Mouse (Mus musculus) stomach, postnatal 0 days (tissue): ENCODE measurements around the gene Sez6l. TPM values are rescaled to one million over a fixed set of nuclear protein-coding genes. Genes with fewer than 3 reads are reported as not detected.

Source experiments
- ATAC-seq: fragments of 200-750 bp; cut with Nextera tagmentation; 2 replicates; pipeline ENCODE4 v1.8.0; 2017; ENCODE audit not compliant: low FRiP score, low TSS enrichment
- DNase-seq: peaks from one replicate; pipeline ENCODE4 v3.0.0-alpha.2; 2016; ENCODE audit warnings: low spot score
- H3K27ac ChIP-seq: fragments of 300-500 bp; sonication (generic); replicated peaks from 2 replicates; pipeline ENCODE4 v1.5.1; 2014; ENCODE audit warnings: mild to moderate bottlenecking, control low read depth
- H3K27me3 ChIP-seq: fragments of 300-500 bp; sonication (generic); 2 replicates; pipeline ENCODE4 v1.6.1; 2014; ENCODE audit warnings: low read length; ENCODE audit not compliant: control insufficient read depth, insufficient read depth
- H3K36me3 ChIP-seq: fragments of 300-500 bp; sonication (generic); 2 replicates; pipeline ENCODE4 v1.6.1; 2014; ENCODE audit warnings: low read length, mixed read lengths; ENCODE audit not compliant: control insufficient read depth, insufficient read depth
- H3K4me1 ChIP-seq: fragments of 300-500 bp; sonication (generic); replicated peaks from 2 replicates; pipeline ENCODE4 v1.6.1; 2014; ENCODE audit warnings: antibody characterized with exemption; ENCODE audit not compliant: control insufficient read depth, insufficient read depth
- H3K4me2 ChIP-seq: fragments of 300-500 bp; sonication (generic); replicated peaks from 2 replicates; pipeline ENCODE4 v1.6.1; 2014; ENCODE audit warnings: low read depth, mild to moderate bottlenecking, control low read depth, moderate library complexity
- H3K4me3 ChIP-seq: fragments of 300-500 bp; sonication (generic); 2 replicates; pipeline ENCODE4 v1.5.1; 2014; ENCODE audit warnings: low read depth, low read length, control low read depth
- H3K9ac ChIP-seq: fragments of 300-500 bp; sonication (generic); 2 replicates; pipeline ENCODE4 v1.6.1; 2014; ENCODE audit warnings: mild to moderate bottlenecking, low read length, control low read depth, mixed read lengths
- H3K9me3 ChIP-seq: fragments of 300-500 bp; sonication (generic); 2 replicates; pipeline ENCODE4 v1.6.1; 2016; ENCODE audit warnings: low read length; ENCODE audit not compliant: control insufficient read depth
- CTCF ChIP-seq: IDR thresholded peaks from 2 replicates; pipeline ENCODE4 v1.5.1; 2016; ENCODE audit warnings: antibody characterized with exemption, low read depth, mild to moderate bottlenecking, moderate library complexity
- EP300 ChIP-seq: optimal IDR thresholded peaks from 2 replicates; pipeline ENCODE3; 2016; ENCODE audit warnings: antibody characterized with exemption
- WGBS: fragments of 180-500 bp; shearing (Covaris S2); extraction: QIAGEN DNeasy Blood & Tissue Kit; methylation state at CpG from one replicate; pipeline ENCODE4 v1.1.7; 2014; 5-methylcytosine and 5-hydroxymethylcytosine counted together
- polyA plus RNA-seq: library from polyadenylated mRNA; unstranded; fragments of >200 nt; fragmentation: Nextera tagmentation; extraction: Ambion mirVana; gene quantifications from 2 replicates; pipeline ENCODE4 v1.2.1, GENCODE M21; 2015

Sez6l gene
- polyA plus RNA-seq, 1 experiment from 2014 or later = 0.42 TPM

DNA sequence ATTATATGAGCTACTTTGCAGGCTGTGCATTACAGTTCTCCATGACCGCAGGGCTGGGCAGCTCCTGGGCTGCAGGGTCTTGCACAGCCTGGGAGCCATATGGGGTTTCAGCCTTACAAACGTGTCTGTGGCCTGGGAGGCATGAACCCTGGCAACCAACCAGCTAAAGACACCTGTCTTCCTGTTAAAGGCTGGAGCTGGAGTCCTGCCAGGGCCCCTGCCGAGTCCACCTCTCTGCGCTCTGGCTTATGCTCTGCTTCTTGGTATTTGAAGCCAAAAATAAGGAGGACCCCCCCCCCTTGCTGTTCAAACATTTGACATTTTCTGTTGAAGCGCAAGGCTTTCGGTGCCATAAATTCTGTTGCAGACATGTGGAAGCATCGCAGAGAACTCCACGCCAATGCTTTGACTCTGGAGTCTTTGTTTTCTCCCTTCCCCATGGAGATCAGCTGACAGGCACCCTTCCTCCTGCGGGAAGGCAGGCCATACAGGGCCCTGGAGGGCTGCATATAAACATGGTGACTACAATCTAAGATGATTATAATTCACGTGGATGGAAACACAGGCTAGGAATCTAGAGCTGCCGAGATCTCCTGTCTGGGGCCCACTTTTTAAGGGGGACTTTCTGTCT, 23.4 kb upstream of the Sez6l start:
- no peaks in the 10 kb centered on the region for H3K27me3 ChIP-seq
- no peaks in the 10 kb centered on the region for H3K4me1 ChIP-seq
- H3K4me2 ChIP-seq = no peak overlapping the region
- no peak overlapping the region for H3K4me3 ChIP-seq
- DNase-seq (no peak), ATAC-seq (no peak)
- no peak overlapping the region for H3K27ac ChIP-seq
- H3K9ac ChIP-seq = no peak overlapping the region
- no peaks in the 10 kb centered on the region for H3K9me3 ChIP-seq
- H3K36me3 ChIP-seq = no peaks in the 10 kb centered on the region
- 30% methylated on average over 11 of the region's 11 CpGs for WGBS
- TF ChIP-seq EP300 (no peak), CTCF (no peak)

GRCm38 (mm10) chr5:112599538-112600308, 22.7 kb upstream of the Sez6l start:
- WGBS = 80% methylated on average over 6 of the region's 6 CpGs
- no peaks in the 10 kb centered on the region for H3K4me1 ChIP-seq

GRCm38 (mm10) chr5:112597876-112598275, 20.9 kb upstream of the Sez6l start:
- Histone ChIP-seq H3K36me3 (no peaks in the 10 kb centered on the region), H3K4me3 (no peak overlapping the region), H3K9ac (no peak overlapping the region), H3K9me3 (no peaks in the 10 kb centered on the region), H3K4me2 (no peak overlapping the region), H3K27me3 (no peaks in the 10 kb centered on the region), H3K4me1 (no peaks in the 10 kb centered on the region), H3K27ac (no peak overlapping the region)
- ATAC-seq = no peak
- WGBS = 79% methylated on average over 6 of the region's 6 CpGs
- DNase-seq = no peak
- TF ChIP-seq CTCF = no peak
- TF ChIP-seq EP300 = no peak

More at GRCm38 (mm10) chr5:112599538-112600308, 22.7 kb upstream of the Sez6l start:
- Histone ChIP-seq H3K27me3 (no peaks in the 10 kb centered on the region), H3K9me3 (no peaks in the 10 kb centered on the region), H3K27ac (no peak overlapping the region), H3K4me3 (no peak overlapping the region), H3K9ac (no peak overlapping the region), H3K36me3 (no peaks in the 10 kb centered on the region), H3K4me2 (no peak overlapping the region)
- ATAC-seq = no peak
- TF ChIP-seq EP300 = no peak
- no peak for TF ChIP-seq CTCF
- DNase-seq = no peak

GRCm38 (mm10) chr5:112597307-112597706, 20.3 kb upstream of the Sez6l start:
- Histone ChIP-seq H3K9ac (no peak overlapping the region), H3K36me3 (no peaks in the 10 kb centered on the region), H3K4me1 (no peaks in the 10 kb centered on the region), H3K9me3 (no peaks in the 10 kb centered on the region), H3K27me3 (no peaks in the 10 kb centered on the region), H3K4me2 (no peak overlapping the region), H3K27ac (no peak overlapping the region), H3K4me3 (no peak overlapping the region)
- TF ChIP-seq EP300 (no peak), CTCF (no peak)
- no peak for ATAC-seq
- DNase-seq = no peak
- 84% methylated on average over 2 of the region's 2 CpGs for WGBS

DNA sequence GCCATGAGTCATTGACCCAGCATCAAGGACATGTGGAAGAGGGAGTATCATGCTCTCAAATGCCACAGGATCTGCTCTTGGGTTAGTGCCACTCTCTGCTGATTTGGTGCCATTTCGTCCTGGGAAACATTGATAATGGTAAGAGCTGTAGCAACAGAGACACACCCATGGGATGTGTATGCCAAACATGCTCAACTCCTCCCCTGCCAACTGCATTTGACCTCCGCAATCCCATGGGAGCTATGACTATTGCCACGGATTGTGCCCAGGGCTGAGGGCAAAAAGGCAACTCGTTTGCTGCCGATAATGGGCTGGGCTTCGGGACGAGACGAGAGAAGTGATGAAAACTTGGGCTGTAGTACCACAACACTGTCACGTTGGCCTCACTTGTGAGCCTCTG, 19.7 kb upstream of the Sez6l start:
- Histone ChIP-seq H3K27ac (no peak overlapping the region), H3K4me3 (no peak overlapping the region), H3K9ac (no peak overlapping the region), H3K27me3 (no peaks in the 10 kb centered on the region), H3K9me3 (no peaks in the 10 kb centered on the region), H3K36me3 (no peaks in the 10 kb centered on the region), H3K4me1 (no peaks in the 10 kb centered on the region), H3K4me2 (no peak overlapping the region)
- ATAC-seq (no peak), DNase-seq (no peak)
- no peak for TF ChIP-seq EP300
- no peak for TF ChIP-seq CTCF
- 82% methylated on average over 9 of the region's 9 CpGs for WGBS
